Mouse (Mus musculus): Measurements from ENCODE around the gene 4933415A04Rik. TPM values are rescaled to one million over a fixed set of nuclear protein-coding genes. Genes with fewer than 3 reads are reported as not detected.

Gene 4933415A04Rik
- polyA plus RNA-seq, 1 experiment from 2014 or later: 3.8 TPM

DNA sequence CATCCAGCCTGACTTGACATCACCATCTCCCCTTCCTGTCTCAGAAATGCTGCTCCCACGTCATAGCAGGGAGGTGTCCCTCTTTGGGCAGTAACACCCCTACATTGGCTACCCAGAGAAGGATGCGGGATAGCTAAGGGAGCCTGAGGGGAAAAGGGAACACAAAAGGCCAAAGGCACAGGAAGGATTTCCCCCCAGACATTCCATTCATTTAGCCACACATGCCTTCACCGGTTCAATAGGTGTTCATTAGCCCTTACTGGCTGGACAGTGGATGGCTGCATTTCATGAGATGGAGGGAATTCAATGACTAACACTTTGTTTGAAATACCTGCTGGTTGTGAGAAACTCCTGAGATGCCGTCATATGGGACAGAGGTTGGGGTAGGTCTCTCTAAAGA, 40.2 kb upstream of the 4933415A04Rik start:
- no peak for TF ChIP-seq CTCF (IDR thresholded peaks at IDR 0.05; ENCODE audit: low read depth)
- Histone ChIP-seq H3K36me3 (ENCODE audit: insufficient read depth, low read length) (no peaks in the 10 kb centered on the region), H3K4me3 (replicated peaks; ENCODE audit: low read depth, low read length) (no peak overlapping the region), H3K9me3 (replicated peaks; ENCODE audit: low read length) (no peaks in the 10 kb centered on the region), H3K9ac (ENCODE audit: low read depth, low read length) (no peak overlapping the region), H3K4me1 (replicated peaks; ENCODE audit: insufficient read depth, low read length) (peaks cover 24% of the 10 kb centered on the region), H3K27me3 (ENCODE audit: insufficient read depth, low read length) (no peaks in the 10 kb centered on the region), H3K27ac (no peak overlapping the region), H3K4me2 (ENCODE audit: low read length) (no peak overlapping the region)
- ATAC-seq (replicated peaks; ENCODE audit: low FRiP score, low read depth) (no peak), DNase-seq (ENCODE audit: low spot score) (no peak)
- 54% methylated on average over 4 of the region's 4 CpGs for WGBS

GRCm38 (mm10) chr11:43548148-43548547, 38.7 kb upstream of the 4933415A04Rik start:
- H3K27me3 ChIP-seq (ENCODE audit: insufficient read depth, low read length): no peaks in the 10 kb centered on the region
- DNase-seq (ENCODE audit: low spot score): peak; percentile 67
- H3K4me1 ChIP-seq (replicated peaks; ENCODE audit: insufficient read depth, low read length): peaks cover 24% of the 10 kb centered on the region
- WGBS: 22% methylated on average over 7 of the region's 7 CpGs
- no peak overlapping the region for H3K9ac ChIP-seq (ENCODE audit: low read depth, low read length)
- ATAC-seq (replicated peaks; ENCODE audit: low FRiP score, low read depth): no peak; the same call in 1 of the 2 replicates
- no peaks in the 10 kb centered on the region for H3K9me3 ChIP-seq (replicated peaks; ENCODE audit: low read length)
- H3K4me2 ChIP-seq (ENCODE audit: low read length): no peak overlapping the region
- no peak for TF ChIP-seq CTCF (IDR thresholded peaks at IDR 0.05; ENCODE audit: low read depth)
- no peak overlapping the region for H3K4me3 ChIP-seq (replicated peaks; ENCODE audit: low read depth, low read length)
- H3K27ac ChIP-seq: peak overlapping the region; percentile 32; the same call in 1 of the 2 replicates
- H3K36me3 ChIP-seq (ENCODE audit: insufficient read depth, low read length): no peaks in the 10 kb centered on the region

DNA sequence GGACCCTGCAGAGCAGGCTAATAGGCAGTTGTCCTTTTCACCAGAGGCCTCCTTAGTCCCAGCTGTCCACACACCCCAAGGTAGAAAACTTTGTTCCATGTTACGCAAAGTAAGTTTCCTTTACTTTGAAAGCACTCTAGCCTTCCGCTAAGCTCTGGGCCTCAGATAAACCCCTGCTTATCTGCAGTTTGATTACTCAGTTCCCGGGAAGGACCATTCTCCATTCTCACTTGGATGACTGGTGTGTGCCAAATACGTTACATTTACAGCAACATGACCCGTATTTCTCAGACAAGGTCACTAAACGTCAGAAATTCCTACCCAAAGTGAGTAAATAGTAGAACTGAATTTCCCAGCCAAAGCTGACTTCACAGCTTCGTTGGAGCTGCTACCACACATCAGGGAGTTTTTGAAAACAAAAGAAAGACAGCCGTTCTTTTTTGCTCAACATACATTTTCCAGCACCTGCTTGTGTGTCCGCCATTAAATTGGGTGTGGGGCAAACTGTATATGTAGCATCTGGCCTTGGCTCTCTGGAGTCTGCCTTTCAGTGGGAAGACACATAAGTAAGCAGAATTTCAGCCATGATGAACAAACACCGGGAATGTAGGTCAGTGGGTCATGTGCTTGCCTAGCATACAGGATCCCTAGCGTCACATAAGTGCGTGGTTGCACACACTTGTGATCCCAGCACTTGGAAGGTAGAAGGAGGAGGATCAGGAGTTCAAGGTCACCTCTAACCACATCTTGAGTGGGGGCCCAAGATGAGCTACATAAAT, 38.0 kb upstream of the 4933415A04Rik start:
- no peaks in the 10 kb centered on the region for H3K9me3 ChIP-seq (replicated peaks; ENCODE audit: low read length)
- no peak for TF ChIP-seq CTCF (IDR thresholded peaks at IDR 0.05; ENCODE audit: low read depth)
- no peaks in the 10 kb centered on the region for H3K27me3 ChIP-seq (ENCODE audit: insufficient read depth, low read length)
- no peaks in the 10 kb centered on the region for H3K36me3 ChIP-seq (ENCODE audit: insufficient read depth, low read length)
- WGBS: 52% methylated on average over 12 of the region's 12 CpGs
- no peak for ATAC-seq (replicated peaks; ENCODE audit: low FRiP score, low read depth)
- H3K4me2 ChIP-seq (ENCODE audit: low read length): no peak overlapping the region
- H3K9ac ChIP-seq (ENCODE audit: low read depth, low read length): no peak overlapping the region
- DNase-seq (ENCODE audit: low spot score): no peak
- H3K27ac ChIP-seq: peak overlapping the region; percentile 60
- H3K4me3 ChIP-seq (replicated peaks; ENCODE audit: low read depth, low read length): no peak overlapping the region
- H3K4me1 ChIP-seq (replicated peaks; ENCODE audit: insufficient read depth, low read length): peaks cover 24% of the 10 kb centered on the region

- Histone ChIP-seq H3K4me3 (replicated peaks; ENCODE audit: low read depth, low read length) (no peak overlapping the region), H3K9ac (ENCODE audit: low read depth, low read length) (no peak overlapping the region), H3K27me3 (ENCODE audit: insufficient read depth, low read length) (no peaks in the 10 kb centered on the region), H3K4me2 (ENCODE audit: low read length) (no peak overlapping the region), H3K4me1 (replicated peaks; ENCODE audit: insufficient read depth, low read length) (peaks cover 24% of the 10 kb centered on the region), H3K27ac (peak overlapping the region; percentile 50; the same call in 1 of the 2 replicates), H3K36me3 (ENCODE audit: insufficient read depth, low read length) (no peaks in the 10 kb centered on the region), H3K9me3 (replicated peaks; ENCODE audit: low read length) (no peaks in the 10 kb centered on the region)
- DNase-seq (ENCODE audit: low spot score): peak; percentile 55
- TF ChIP-seq CTCF (IDR thresholded peaks at IDR 0.05; ENCODE audit: low read depth): no peak
- ATAC-seq (replicated peaks; ENCODE audit: low FRiP score, low read depth): peak; percentile 70
- 20% methylated on average over 11 of the region's 11 CpGs for WGBS
Observed at GRCm38 (mm10) chr11:43549701-43550100, 37.1 kb upstream of the 4933415A04Rik start.

DNA sequence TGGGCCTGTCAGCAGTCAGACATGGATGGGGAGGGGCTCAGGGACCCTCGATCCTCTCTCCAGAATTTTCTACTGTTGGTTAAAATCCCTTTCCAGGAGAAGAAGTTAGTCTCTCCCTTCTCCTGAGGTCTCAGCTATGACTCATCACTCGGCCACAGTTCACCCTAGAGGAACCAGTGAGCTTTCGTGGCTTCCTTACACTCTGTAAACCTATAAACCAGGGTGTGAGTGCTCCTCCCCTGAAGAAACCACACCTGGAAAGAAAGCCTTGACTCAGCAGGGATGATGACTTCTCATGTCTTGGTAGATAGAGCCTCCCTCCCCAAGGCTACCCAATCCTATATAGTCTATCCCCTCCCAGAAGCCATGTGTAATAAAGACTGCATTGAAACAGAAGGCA, 35.1 kb upstream of the 4933415A04Rik start:
- H3K27me3 ChIP-seq (ENCODE audit: insufficient read depth, low read length): no peaks in the 10 kb centered on the region
- no peak overlapping the region for H3K9ac ChIP-seq (ENCODE audit: low read depth, low read length)
- peak; percentile 55; the same call in 1 of the 2 replicates for ATAC-seq (replicated peaks; ENCODE audit: low FRiP score, low read depth)
- DNase-seq (ENCODE audit: low spot score): no peak
- TF ChIP-seq CTCF (IDR thresholded peaks at IDR 0.05; ENCODE audit: low read depth): no peak
- WGBS: 85% methylated on average over 3 of the region's 3 CpGs
- no peak overlapping the region for H3K27ac ChIP-seq
- H3K4me2 ChIP-seq (ENCODE audit: low read length): no peak overlapping the region
- H3K4me3 ChIP-seq (replicated peaks; ENCODE audit: low read depth, low read length): no peak overlapping the region
- H3K4me1 ChIP-seq (replicated peaks; ENCODE audit: insufficient read depth, low read length): peaks cover 24% of the 10 kb centered on the region
- no peaks in the 10 kb centered on the region for H3K9me3 ChIP-seq (replicated peaks; ENCODE audit: low read length)
- no peaks in the 10 kb centered on the region; the same call in 1 of the 2 replicates for H3K36me3 ChIP-seq (ENCODE audit: insufficient read depth, low read length)

DNA sequence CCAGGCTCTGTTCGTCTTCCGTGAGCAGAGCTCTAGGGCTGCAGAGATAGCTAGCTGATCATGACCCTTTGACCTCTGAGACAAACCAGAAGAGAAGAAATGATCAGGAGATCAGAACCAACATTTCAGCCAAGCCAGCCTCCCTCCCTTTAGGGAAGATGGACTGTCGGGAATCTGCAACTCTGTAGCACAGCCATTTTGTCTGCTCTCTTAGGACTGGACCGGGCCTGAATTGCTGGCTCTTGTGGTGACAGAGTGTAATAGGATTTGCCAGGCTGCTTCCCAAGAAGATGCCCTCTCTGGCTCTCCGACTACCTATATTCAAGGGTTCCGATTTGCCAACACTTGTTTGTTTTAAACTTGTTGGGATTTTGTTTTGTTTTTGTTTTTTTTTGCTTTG, 34.2 kb upstream of the 4933415A04Rik start:
- no peak overlapping the region for H3K9ac ChIP-seq (ENCODE audit: low read depth, low read length)
- H3K9me3 ChIP-seq (replicated peaks; ENCODE audit: low read length): no peaks in the 10 kb centered on the region
- no peak for TF ChIP-seq CTCF (IDR thresholded peaks at IDR 0.05; ENCODE audit: low read depth)
- H3K4me3 ChIP-seq (replicated peaks; ENCODE audit: low read depth, low read length): no peak overlapping the region
- no peak overlapping the region for H3K27ac ChIP-seq
- no peaks in the 10 kb centered on the region for H3K27me3 ChIP-seq (ENCODE audit: insufficient read depth, low read length)
- 90% methylated on average over 6 of the region's 6 CpGs for WGBS
- no peak overlapping the region for H3K4me2 ChIP-seq (ENCODE audit: low read length)
- peaks cover 24% of the 10 kb centered on the region for H3K4me1 ChIP-seq (replicated peaks; ENCODE audit: insufficient read depth, low read length)
- ATAC-seq (replicated peaks; ENCODE audit: low FRiP score, low read depth): no peak
- no peak for DNase-seq (ENCODE audit: low spot score)
- peaks cover 4% of the 10 kb centered on the region for H3K36me3 ChIP-seq (ENCODE audit: insufficient read depth, low read length)

Measured in kidney, postnatal 0 days (tissue).